Mouse (Mus musculus) stomach, postnatal 0 days (tissue): ENCODE results near the gene Ilf2.

Source experiments
- CTCF ChIP-seq: IDR thresholded peaks from 2 replicates; pipeline ENCODE4 v1.5.1; 2016; ENCODE audit warnings: antibody characterized with exemption, low read depth, mild to moderate bottlenecking, moderate library complexity
- EP300 ChIP-seq: optimal IDR thresholded peaks from 2 replicates; pipeline ENCODE3; 2016; ENCODE audit warnings: antibody characterized with exemption

GRCm38 (mm10) chr3:90515789-90516188 is 39.9 kb downstream of the Ilf2 start:
- no peak for TF ChIP-seq CTCF
- TF ChIP-seq EP300: no peak
